ENCODE assay signal across 16 mouse cellular contexts in genomic region chr2:93428004-93428531, GRCm38 (mm10). TPM values are rescaled to one million over a fixed set of nuclear protein-coding genes. Genes with fewer than 3 reads are reported as not detected.
A peak's percentile ranks its signal among the peaks of the same experiment; 100 is the strongest.
DNase-seq lines count a peak whose midpoint lies in the region; ATAC-seq and TF ChIP-seq lines count a peak whose summit lies in the region.
"Had no signal": no experiment of that assay in that cellular context is flagged by ENCODE, and none has a peak within 500 bp of the region (broad histone marks: within the 10 kb centered on the region; RNA-seq: fewer than 3 reads in every experiment).

No protein-coding gene starts in this region.

- no peak overlapping the region for H3K4me2 ChIP-seq in midbrain, embryonic 11.5 days
- no peak overlapping the region for H3K4me2 ChIP-seq in forebrain, embryonic 11.5 days (ENCODE audit: low read depth, low read length, severe bottlenecking)
- H3K4me2 ChIP-seq in forebrain, postnatal 0 days (ENCODE audit: low read depth), result no peak overlapping the region
- H3K4me2 ChIP-seq: forebrain, embryonic 12.5 days; neural tube, embryonic 13.5 days had no signal

- H3K27ac ChIP-seq in kidney, adult 2 months (ENCODE audit: insufficient read depth, low read depth, low read length), result no peak overlapping the region
- H3K27ac ChIP-seq in midbrain, embryonic 11.5 days (ENCODE audit: low read depth, low read length), result no peak overlapping the region
- no peak overlapping the region for H3K27ac ChIP-seq in forebrain, embryonic 11.5 days (ENCODE audit: low read depth, low read length)
- H3K27ac ChIP-seq in forebrain, postnatal 0 days (ENCODE audit: low read depth, low read length), result no peak overlapping the region
- H3K27ac ChIP-seq: forebrain, embryonic 12.5 days; heart, adult 2 months; neural tube, embryonic 13.5 days had no signal

- H3K4me3 ChIP-seq in kidney, adult 2 months (ENCODE audit: insufficient read depth, low read depth, low read length), result no peak overlapping the region
- no peak overlapping the region for H3K4me3 ChIP-seq in midbrain, embryonic 11.5 days (ENCODE audit: low read depth, low read length)
- H3K4me3 ChIP-seq in forebrain, embryonic 11.5 days (ENCODE audit: low read depth, low read length), result no peak overlapping the region
- H3K4me3 ChIP-seq in forebrain, postnatal 0 days (ENCODE audit: low read depth, low read length), result no peak overlapping the region
- H3K4me3 ChIP-seq: forebrain, embryonic 12.5 days; heart, adult 2 months; neural tube, embryonic 13.5 days had no signal

- TF ChIP-seq CTCF in kidney, adult 2 months (conservative IDR thresholded peaks at IDR 0.05; ENCODE audit: insufficient read depth, insufficient read length, low read depth, low read length), result no peak
- no peak for TF ChIP-seq CTCF in forebrain, postnatal 0 days (IDR thresholded peaks at IDR 0.05; ENCODE audit: low read depth)

- H3K4me1 ChIP-seq in kidney, adult 2 months (ENCODE audit: control insufficient read depth, insufficient read depth, low read length), result peaks cover 14% of the 10 kb centered on the region; the same call in 1 of the 2 replicates
- H3K4me1 ChIP-seq in midbrain, embryonic 11.5 days (ENCODE audit: control insufficient read depth, insufficient read depth, low read length), result peaks cover 3% of the 10 kb centered on the region; the same call in 1 of the 2 replicates
- H3K4me1 ChIP-seq in forebrain, embryonic 11.5 days (replicated peaks; ENCODE audit: control insufficient read depth, insufficient read depth, low read length), result no peaks in the 10 kb centered on the region
- no peaks in the 10 kb centered on the region for H3K4me1 ChIP-seq in forebrain, postnatal 0 days (ENCODE audit: insufficient read depth)

- H3K9ac ChIP-seq in midbrain, embryonic 11.5 days (ENCODE audit: low read length), result no peak overlapping the region
- H3K9ac ChIP-seq in forebrain, embryonic 11.5 days (ENCODE audit: low read length), result no peak overlapping the region
- no peak overlapping the region for H3K9ac ChIP-seq in forebrain, postnatal 0 days
- H3K9ac ChIP-seq: forebrain, embryonic 12.5 days; neural tube, embryonic 13.5 days had no signal

- peak; percentile 63 for DNase-seq in kidney, adult 2 months
- no peak for DNase-seq in kidney, postnatal 14 days
- DNase-seq in CD4-positive helper T cell, adult 2 months (ENCODE audit: low read depth, low spot score), result peak; percentile 88
- peak; percentile 61 for DNase-seq in splenic B cell, adult 2 months (ENCODE audit: low read depth, low spot score)
- no peak for DNase-seq in midbrain, embryonic 11.5 days (ENCODE audit: low spot score, missing footprints)
- DNase-seq in forebrain, embryonic 11.5 days (ENCODE audit: low spot score), result no peak
- DNase-seq in forebrain, postnatal 0 days, result no peak
- DNase-seq: cerebellum, adult 18-20 months; heart, adult 2 months; heart, postnatal 14 days; lung, postnatal 14 days; midbrain, embryonic 14.5 days had no signal

- H3K27me3 ChIP-seq in kidney, adult 2 months (replicated peaks; ENCODE audit: control insufficient read depth, insufficient read depth, low read length), result no peaks in the 10 kb centered on the region
- no peaks in the 10 kb centered on the region for H3K27me3 ChIP-seq in splenic B cell, adult 2 months (ENCODE audit: control insufficient read depth, insufficient read depth, low read length, poor library complexity, severe bottlenecking)
- no peaks in the 10 kb centered on the region for H3K27me3 ChIP-seq in midbrain, embryonic 11.5 days (ENCODE audit: control insufficient read depth, insufficient read depth, low read length)
- no peaks in the 10 kb centered on the region for H3K27me3 ChIP-seq in forebrain, embryonic 11.5 days (ENCODE audit: control insufficient read depth, insufficient read depth, low read length)
- H3K27me3 ChIP-seq in forebrain, postnatal 0 days (ENCODE audit: insufficient read depth, low read length), result no peaks in the 10 kb centered on the region
- H3K27me3 ChIP-seq: forebrain, embryonic 12.5 days; neural tube, embryonic 13.5 days had no signal

- 0 out of 2 replicates have a peak, but pooled peaks have one; percentile 12 for ATAC-seq in granulocyte monocyte progenitor cell, adult 5-6 weeks (replicated peaks; ENCODE audit: poor library complexity, severe bottlenecking)
- no peak for ATAC-seq in midbrain, embryonic 11.5 days (ENCODE audit: low FRiP score)
- ATAC-seq in forebrain, embryonic 11.5 days (replicated peaks; ENCODE audit: low FRiP score), result no peak
- ATAC-seq in forebrain, postnatal 0 days, result no peak
- ATAC-seq: hindbrain, embryonic 16.5 days had no signal

- H3K36me3 ChIP-seq in kidney, adult 2 months (ENCODE audit: control insufficient read depth, insufficient read depth, low read length), result no peaks in the 10 kb centered on the region
- H3K36me3 ChIP-seq in splenic B cell, adult 2 months (ENCODE audit: control insufficient read depth, insufficient read depth, low read length, poor library complexity, severe bottlenecking), result peaks cover 5% of the 10 kb centered on the region
- H3K36me3 ChIP-seq in midbrain, embryonic 11.5 days (ENCODE audit: control insufficient read depth, insufficient read depth, low read length), result no peaks in the 10 kb centered on the region
- H3K36me3 ChIP-seq in forebrain, embryonic 11.5 days (ENCODE audit: control insufficient read depth, insufficient read depth, low read length), result no peaks in the 10 kb centered on the region
- no peaks in the 10 kb centered on the region for H3K36me3 ChIP-seq in forebrain, postnatal 0 days (ENCODE audit: insufficient read depth)
- H3K36me3 ChIP-seq: forebrain, embryonic 12.5 days; neural tube, embryonic 13.5 days had no signal

- H3K9me3 ChIP-seq in midbrain, embryonic 11.5 days (ENCODE audit: control insufficient read depth, low read length), result no peaks in the 10 kb centered on the region
- no peaks in the 10 kb centered on the region for H3K9me3 ChIP-seq in forebrain, embryonic 11.5 days (ENCODE audit: control insufficient read depth, low read length)
- no peaks in the 10 kb centered on the region for H3K9me3 ChIP-seq in forebrain, postnatal 0 days (ENCODE audit: low read length)
- H3K9me3 ChIP-seq: forebrain, embryonic 12.5 days; neural tube, embryonic 13.5 days had no signal

- no peak for TF ChIP-seq POLR2A in kidney, adult 2 months (IDR thresholded peaks at IDR 0.05; ENCODE audit: low read depth, low read length)

- WGBS in kidney, adult 2 months, result 61% methylated on average over 11 of the region's 11 CpGs
- whole genome bisulfite sequencing in midbrain, embryonic 11.5 days, result 64% methylated on average over 11 of the region's 11 CpGs
- 66% methylated on average over 11 of the region's 11 CpGs for WGBS in forebrain, embryonic 11.5 days
- WGBS in forebrain, postnatal 0 days, result 76% methylated on average over 11 of the region's 11 CpGs

RNA-seq across cellular contexts. Expression of gene Cd82, which starts 34.9 kb away (rescaled TPM):
- 200 and 223 TPM in 2 replicates for polyA plus RNA-seq in kidney, adult 2 months (2012; rRNA removed)
- 17.7 and 22.8 TPM in 2 replicates for total RNA-seq in granulocyte monocyte progenitor cell, adult 5-6 weeks (2014; fragmentation: Nextera tagmentation)
- 11.3 and 23.5 TPM in 2 replicates for total RNA-seq in granulocyte monocyte progenitor cell, adult 5-6 weeks (2017)
- 3.7 and 4.0 TPM in 2 replicates for polyA plus RNA-seq in midbrain, embryonic 11.5 days (2014; fragmentation: Nextera tagmentation; extraction: Ambion mirVana)
- polyA plus RNA-seq in forebrain, embryonic 11.5 days (2014; fragmentation: Nextera tagmentation; extraction: Ambion mirVana), result 4.5 and 5.2 TPM in 2 replicates
- 9.7 and 12.7 TPM in 2 replicates for total RNA-seq in forebrain, postnatal 0 days (2014; rRNA removed)
- 19.3 and 20.7 TPM in 2 replicates for polyA plus RNA-seq in forebrain, postnatal 0 days (2015; fragmentation: Nextera tagmentation; extraction: Ambion mirVana)

Comparison
In these comparisons a context has a peak if more than half of its experiments do, and no peak if none do; other contexts are left out.
1. DNase-seq: peak in kidney, adult 2 months (single experiment), CD4-positive helper T cell, adult 2 months (single experiment) and splenic B cell, adult 2 months (single experiment); none in kidney, postnatal 14 days (single experiment), midbrain, embryonic 11.5 days (single experiment), forebrain, embryonic 11.5 days (single experiment) and forebrain, postnatal 0 days (single experiment).